Mouse (Mus musculus) lung, postnatal 0 days (tissue): ENCODE data around the gene Mafk. TPM values are rescaled to one million over a fixed set of nuclear protein-coding genes. Genes with fewer than 3 reads are reported as not detected.
A peak's percentile ranks its signal among the peaks of the same experiment; 100 is the strongest.

Experiments
- ATAC-seq: fragments of 200-750 bp; cut with Nextera tagmentation; 2 replicates; pipeline ENCODE4 v1.8.0; 2017; ENCODE audit warnings: moderate library complexity
- DNase-seq: peaks from one replicate; pipeline ENCODE4 v3.0.0-alpha.2; 2016; ENCODE audit warnings: low spot score
- H3K27ac ChIP-seq: fragments of 300-500 bp; sonication (generic); 2 replicates; pipeline ENCODE4 v1.5.1; 2014; ENCODE audit warnings: antibody characterized with exemption, mild to moderate bottlenecking, low read length, mixed read lengths
- H3K27me3 ChIP-seq: fragments of 300-500 bp; sonication (generic); replicated peaks from 2 replicates; pipeline ENCODE4 v1.6.1; 2014; ENCODE audit warnings: low read length, mixed read lengths; ENCODE audit not compliant: insufficient read depth
- H3K36me3 ChIP-seq: fragments of 300-500 bp; sonication (generic); 2 replicates; pipeline ENCODE4 v1.6.1; 2014; ENCODE audit warnings: low read length, mixed read lengths; ENCODE audit not compliant: insufficient read depth
- H3K4me1 ChIP-seq: fragments of 300-500 bp; sonication (generic); 2 replicates; pipeline ENCODE4 v1.6.1; 2014; ENCODE audit warnings: antibody characterized with exemption, low read depth, low read length, mixed read lengths; ENCODE audit not compliant: insufficient read depth
- H3K4me2 ChIP-seq: fragments of 300-500 bp; sonication (generic); replicated peaks from 2 replicates; pipeline ENCODE4 v1.6.1; 2014; ENCODE audit warnings: low read depth, mild to moderate bottlenecking, low read length, moderate library complexity, mixed read lengths
- H3K4me3 ChIP-seq: fragments of 300-500 bp; sonication (generic); 2 replicates; pipeline ENCODE4 v1.5.1; 2014; ENCODE audit warnings: low read depth, low read length
- H3K9ac ChIP-seq: fragments of 300-500 bp; sonication (generic); replicated peaks from 2 replicates; pipeline ENCODE4 v1.6.1; 2014; ENCODE audit warnings: low read depth, mild to moderate bottlenecking
- H3K9me3 ChIP-seq: fragments of 300-500 bp; sonication (generic); 2 replicates; pipeline ENCODE4 v1.6.1; 2016; ENCODE audit warnings: low read length, mixed read lengths
- CTCF ChIP-seq: IDR thresholded peaks from 2 replicates; pipeline ENCODE4 v1.5.1; 2016; ENCODE audit warnings: antibody characterized with exemption, mild to moderate bottlenecking
- EP300 ChIP-seq: IDR thresholded peaks from 2 replicates; pipeline ENCODE4 v1.6.1; 2016; ENCODE audit warnings: antibody characterized with exemption, mild to moderate bottlenecking, control low read depth
- WGBS: fragments of 180-500 bp; shearing (Covaris S2); extraction: QIAGEN DNeasy Blood & Tissue Kit; methylation state at CpG from one replicate; pipeline ENCODE4 v1.1.7; 2014; 5-methylcytosine and 5-hydroxymethylcytosine counted together
- polyA plus RNA-seq: library from polyadenylated mRNA; unstranded; fragments of >200 nt; fragmentation: Nextera tagmentation; extraction: Ambion mirVana; gene quantifications from 2 replicates; pipeline ENCODE4 v1.2.1, GENCODE M21; 2015

The Mafk gene
- polyA plus RNA-seq, 1 experiment from 2014 or later = 38.5 TPM

- 44% methylated on average over 10 of the region's 12 CpGs for WGBS
- H3K36me3 ChIP-seq = peaks cover 22% of the 10 kb centered on the region; the same call in 1 of the 2 replicates
- H3K9me3 ChIP-seq = no peaks in the 10 kb centered on the region
- peak overlapping the region; percentile 94 for H3K27ac ChIP-seq
- TF ChIP-seq EP300 = no peak
- no peak for TF ChIP-seq CTCF
- peaks cover 38% of the 10 kb centered on the region for H3K4me1 ChIP-seq
- peak; percentile 49 for DNase-seq
- no peaks in the 10 kb centered on the region for H3K27me3 ChIP-seq
- peak; percentile 20 for ATAC-seq
- H3K9ac ChIP-seq = no peak overlapping the region
- peak overlapping the region; percentile 56 for H3K4me2 ChIP-seq
- no peak overlapping the region for H3K4me3 ChIP-seq
These were observed 7.0 kb downstream of the Mafk start for GRCm38 (mm10) chr5:139798168-139798900.

DNA sequence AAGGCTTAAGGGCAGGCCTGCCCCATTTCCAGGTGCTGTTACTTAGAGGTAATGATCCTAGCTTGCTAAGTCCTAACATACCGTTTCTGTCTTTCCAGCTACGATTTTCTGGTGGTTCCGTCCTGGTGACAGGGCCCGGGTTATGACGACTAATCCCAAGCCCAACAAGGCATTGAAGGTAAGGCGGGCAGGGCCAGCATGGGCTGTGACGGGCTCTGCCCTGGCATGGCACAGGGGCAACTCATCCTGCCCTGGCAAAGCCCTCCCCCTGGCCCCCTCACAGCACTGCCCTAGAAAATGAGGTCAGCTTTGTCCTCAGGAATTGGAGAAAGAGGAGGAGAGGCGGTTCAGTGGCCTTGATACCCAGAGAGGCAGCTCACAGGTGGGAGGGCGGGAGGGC lies 7.7 kb downstream of the Mafk start:
- Histone ChIP-seq H3K4me2 (no peak overlapping the region), H3K27ac (no peak overlapping the region), H3K9ac (no peak overlapping the region), H3K36me3 (peaks cover 22% of the 10 kb centered on the region; the same call in 1 of the 2 replicates), H3K27me3 (no peaks in the 10 kb centered on the region), H3K4me3 (no peak overlapping the region), H3K4me1 (peaks cover 33% of the 10 kb centered on the region), H3K9me3 (no peaks in the 10 kb centered on the region)
- no peak for TF ChIP-seq EP300
- no peak for TF ChIP-seq CTCF
- no peak for DNase-seq
- WGBS = 95% methylated on average over 9 of the region's 9 CpGs
- ATAC-seq = no peak

DNA sequence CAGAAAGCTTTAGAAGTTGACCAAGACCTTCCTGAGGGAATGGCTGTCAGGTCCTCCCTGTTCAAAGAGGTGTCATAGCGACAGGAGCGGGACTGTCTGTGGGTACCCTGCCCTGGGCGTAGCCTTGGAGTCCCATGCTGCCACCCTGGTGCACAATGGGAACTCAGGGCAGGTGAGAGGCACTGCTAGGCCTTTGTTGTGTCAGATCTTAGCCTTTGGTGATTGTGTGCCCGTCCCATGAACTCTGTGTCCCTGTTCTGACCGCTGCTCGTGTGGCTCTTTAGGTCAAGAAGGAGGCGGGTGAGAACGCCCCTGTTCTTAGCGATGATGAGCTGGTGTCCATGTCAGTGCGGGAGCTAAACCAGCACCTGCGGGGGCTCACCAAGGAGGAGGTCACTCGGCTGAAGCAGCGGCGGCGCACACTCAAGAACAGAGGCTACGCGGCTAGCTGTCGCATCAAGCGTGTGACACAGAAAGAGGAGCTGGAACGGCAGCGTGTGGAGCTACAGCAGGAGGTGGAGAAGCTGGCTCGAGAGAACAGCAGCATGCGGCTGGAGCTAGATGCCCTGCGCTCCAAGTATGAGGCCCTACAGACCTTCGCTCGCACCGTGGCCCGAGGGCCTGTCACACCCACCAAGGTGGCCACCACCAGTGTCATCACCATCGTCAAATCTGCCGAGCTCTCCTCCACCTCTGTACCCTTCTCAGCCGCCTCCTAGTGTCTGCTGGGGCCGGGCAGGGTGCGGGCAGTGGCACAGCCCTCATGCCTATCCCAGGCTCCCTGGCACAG lies 8.7 kb downstream of the Mafk start:
- Histone ChIP-seq H3K27ac (no peak overlapping the region), H3K9ac (no peak overlapping the region), H3K36me3 (peaks cover 22% of the 10 kb centered on the region; the same call in 1 of the 2 replicates)

DNA sequence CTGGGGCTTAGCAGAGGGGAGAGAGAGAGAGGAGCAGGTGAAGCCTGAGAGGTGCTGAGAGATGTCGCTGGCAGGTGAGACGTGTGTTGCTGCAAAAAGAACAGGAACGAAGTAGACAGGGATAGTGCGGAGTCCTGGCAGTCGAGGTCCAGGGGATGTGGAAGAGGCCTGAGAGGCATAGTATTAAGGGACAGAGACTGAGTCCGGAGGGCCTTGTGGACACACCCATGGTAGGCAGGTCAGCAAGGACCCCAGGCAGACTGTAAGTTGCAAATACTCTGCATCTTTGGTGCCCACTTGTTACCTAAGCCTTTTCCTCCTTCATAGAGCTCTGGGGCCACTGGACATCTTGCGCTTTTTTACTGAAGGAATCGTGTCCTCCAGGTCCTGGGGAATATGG lies 9.9 kb downstream of the Mafk start:
- Histone ChIP-seq H3K36me3 (peaks cover 22% of the 10 kb centered on the region; the same call in 1 of the 2 replicates), H3K9ac (no peak overlapping the region), H3K9me3 (no peaks in the 10 kb centered on the region), H3K4me1 (peaks cover 19% of the 10 kb centered on the region; the same call in 1 of the 2 replicates), H3K4me2 (no peak overlapping the region), H3K27ac (no peak overlapping the region), H3K4me3 (no peak overlapping the region), H3K27me3 (no peaks in the 10 kb centered on the region)
- TF ChIP-seq CTCF (no peak), EP300 (no peak)
- no peak for ATAC-seq
- WGBS = 92% methylated on average over 8 of the region's 8 CpGs
- no peak for DNase-seq

More for the DNA sequence above, 8.7 kb downstream of the Mafk start:
- Histone ChIP-seq H3K27me3 (no peaks in the 10 kb centered on the region), H3K4me2 (no peak overlapping the region), H3K9me3 (no peaks in the 10 kb centered on the region), H3K4me1 (peaks cover 28% of the 10 kb centered on the region), H3K4me3 (no peak overlapping the region)
- TF ChIP-seq CTCF (no peak), EP300 (no peak)
- 91% methylated on average over 33 of the region's 33 CpGs for WGBS
- ATAC-seq = no peak
- no peak for DNase-seq

GRCm38 (mm10) chr5:139801880-139802279 lies 10.6 kb downstream of the Mafk start:
- H3K4me3 ChIP-seq = no peak overlapping the region
- H3K4me1 ChIP-seq = peaks cover 13% of the 10 kb centered on the region; the same call in 1 of the 2 replicates
- H3K27ac ChIP-seq = no peak overlapping the region
- H3K9me3 ChIP-seq = no peaks in the 10 kb centered on the region
- H3K4me2 ChIP-seq = no peak overlapping the region
- ATAC-seq (no peak), DNase-seq (no peak)
- 88% methylated on average over 10 of the region's 10 CpGs for WGBS
- no peaks in the 10 kb centered on the region for H3K27me3 ChIP-seq
- no peak for TF ChIP-seq EP300
- no peak for TF ChIP-seq CTCF
- H3K36me3 ChIP-seq = peaks cover 22% of the 10 kb centered on the region; the same call in 1 of the 2 replicates
- H3K9ac ChIP-seq = no peak overlapping the region

DNA sequence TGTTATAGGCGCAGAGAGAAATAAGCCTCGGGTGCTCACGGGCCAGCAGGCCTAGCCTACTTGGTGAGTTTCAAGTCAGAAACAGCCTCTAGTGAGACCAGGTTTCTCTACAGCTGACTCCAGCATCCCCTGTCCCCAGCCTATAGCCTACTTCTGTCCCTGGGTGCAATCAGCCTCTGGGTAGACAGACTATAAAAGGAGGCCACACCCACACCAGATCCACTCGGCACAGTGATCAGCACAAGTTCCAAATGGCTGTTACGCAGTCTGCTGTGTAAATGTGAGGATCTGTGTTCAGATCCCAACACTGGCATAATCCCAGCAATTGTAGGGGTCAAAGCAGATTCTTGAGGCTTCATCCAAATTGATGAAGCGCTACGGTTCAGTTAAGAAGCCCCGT lies 11.9 kb downstream of the Mafk start:
- H3K9me3 ChIP-seq = no peaks in the 10 kb centered on the region
- no peaks in the 10 kb centered on the region for H3K27me3 ChIP-seq
- no peak overlapping the region for H3K4me2 ChIP-seq
- TF ChIP-seq EP300 (no peak), CTCF (no peak)
- ATAC-seq = no peak
- no peak overlapping the region for H3K4me3 ChIP-seq
- no peak overlapping the region for H3K9ac ChIP-seq
- DNase-seq = no peak
- no peak overlapping the region for H3K27ac ChIP-seq
- peaks cover 4% of the 10 kb centered on the region; the same call in 1 of the 2 replicates for H3K4me1 ChIP-seq
- H3K36me3 ChIP-seq = peaks cover 22% of the 10 kb centered on the region; the same call in 1 of the 2 replicates
- 74% methylated on average over 8 of the region's 8 CpGs for WGBS
